Mouse (Mus musculus): Measurements from ENCODE around the gene Nop56. TPM values are rescaled to one million over a fixed set of nuclear protein-coding genes. Genes with fewer than 3 reads are reported as not detected.

Nop56 gene
- polyA plus RNA-seq, 1 experiment from 2014 or later = 120 TPM

- H3K4me3 ChIP-seq (ENCODE audit: low read depth, low read length) = no peak overlapping the region
- WGBS (ENCODE audit: insufficient replicate concordance) = 42% methylated on average over 1 of the region's 1 CpGs
- no peak for ATAC-seq (ENCODE audit: low read depth)
These were observed 52.8 kb downstream of the Nop56 start for GRCm38 (mm10) chr2:130327057-130327456.

More at GRCm38 (mm10) chr2:130327057-130327456, 52.8 kb downstream of the Nop56 start:
- Histone ChIP-seq H3K27me3 (ENCODE audit: control insufficient read depth, insufficient read depth, low read depth, low read length) (no peaks in the 10 kb centered on the region), H3K9me3 (replicated peaks; ENCODE audit: control insufficient read depth, low read length) (no peaks in the 10 kb centered on the region), H3K4me1 (ENCODE audit: control insufficient read depth, low read depth, low read length) (no peaks in the 10 kb centered on the region), H3K36me3 (ENCODE audit: control insufficient read depth, insufficient read depth) (no peaks in the 10 kb centered on the region), H3K27ac (ENCODE audit: low read length) (no peak overlapping the region), H3K9ac (ENCODE audit: low read depth, low read length) (no peak overlapping the region), H3K4me2 (ENCODE audit: low read depth, low read length) (no peak overlapping the region)

Other genes with a start within 250 kb of the Nop56 start
- gene Tgm6, start 162.0 kb upstream of the Nop56 start, polyA plus RNA-seq (2015; fragmentation: Nextera tagmentation; extraction: Ambion mirVana) = not detected in 2 replicates
- 231 and 249 TPM in 2 replicates for gene Snrpb, start 95.0 kb upstream of the Nop56 start, polyA plus RNA-seq (2015; fragmentation: Nextera tagmentation; extraction: Ambion mirVana)
- gene Tmc2, start 79.2 kb upstream of the Nop56 start, polyA plus RNA-seq (2015; fragmentation: Nextera tagmentation; extraction: Ambion mirVana) = 0.04 and 0.11 TPM in 2 replicates
- gene Idh3b, start 10.1 kb downstream of the Nop56 start, polyA plus RNA-seq (2015; fragmentation: Nextera tagmentation; extraction: Ambion mirVana) = 106 and 108 TPM in 2 replicates
- gene Ebf4, start 20.7 kb downstream of the Nop56 start, polyA plus RNA-seq (2015; fragmentation: Nextera tagmentation; extraction: Ambion mirVana) = 0.05 TPM in 2 replicates
- 2.5 and 5.0 TPM in 2 replicates for gene Cpxm1, start 123.1 kb downstream of the Nop56 start, polyA plus RNA-seq (2015; fragmentation: Nextera tagmentation; extraction: Ambion mirVana)
- gene Gm28372, start 130.8 kb downstream of the Nop56 start, polyA plus RNA-seq (2015; fragmentation: Nextera tagmentation; extraction: Ambion mirVana) = not detected in 2 replicates
- not detected in 2 replicates for gene 1700020A23Rik, start 130.8 kb downstream of the Nop56 start, polyA plus RNA-seq (2015; fragmentation: Nextera tagmentation; extraction: Ambion mirVana)
- gene Tmem239, start 132.0 kb downstream of the Nop56 start, polyA plus RNA-seq (2015; fragmentation: Nextera tagmentation; extraction: Ambion mirVana) = not detected in 2 replicates
- gene Vps16, start 149.9 kb downstream of the Nop56 start, polyA plus RNA-seq (2015; fragmentation: Nextera tagmentation; extraction: Ambion mirVana) = 33.0 and 39.3 TPM in 2 replicates
- 3.2 and 3.8 TPM in 2 replicates for gene Pced1a, start 150.3 kb downstream of the Nop56 start, polyA plus RNA-seq (2015; fragmentation: Nextera tagmentation; extraction: Ambion mirVana)
- 26.7 and 29.6 TPM in 2 replicates for gene Ptpra, start 175.8 kb downstream of the Nop56 start, polyA plus RNA-seq (2015; fragmentation: Nextera tagmentation; extraction: Ambion mirVana)